Mouse (Mus musculus): Measurements from ENCODE around the gene Atrip.

Atrip gene

GRCm38 (mm10) chr9:109039681-109040080 lies 34.2 kb downstream of the Atrip start:
- in situ Hi-C loops (cut with MboI; ENCODE audit: low sequenced_read_pairs), result no loop called here

- in situ Hi-C loops (cut with MboI; ENCODE audit: low sequenced_read_pairs), result no loop called here
These were observed 35.0 kb downstream of the Atrip start for GRCm38 (mm10) chr9:109038901-109039364.

GRCm38 (mm10) chr9:109038086-109038895 lies 35.6 kb downstream of the Atrip start, which contains the start of gene Shisa5:
Shisa5 (plus strand) TSS chr9:109038565.
- in situ Hi-C loops (cut with MboI; ENCODE audit: low sequenced_read_pairs), result no loop called here

- in situ Hi-C loops (cut with MboI; ENCODE audit: low sequenced_read_pairs), result no loop called here
These were observed 41.5 kb downstream of the Atrip start for GRCm38 (mm10) chr9:109032435-109032834.

GRCm38 (mm10) chr9:109031686-109032085 lies 42.2 kb downstream of the Atrip start:
- in situ Hi-C loops (cut with MboI; ENCODE audit: low sequenced_read_pairs), result no loop called here

GRCm38 (mm10) chr9:109031001-109031400 lies 42.9 kb downstream of the Atrip start:
- in situ Hi-C loops (cut with MboI; ENCODE audit: low sequenced_read_pairs), result no loop called here

- in situ Hi-C loops (cut with MboI; ENCODE audit: low sequenced_read_pairs), result no loop called here
These were observed 43.6 kb downstream of the Atrip start for GRCm38 (mm10) chr9:109030312-109030711.

- in situ Hi-C loops (cut with MboI; ENCODE audit: low sequenced_read_pairs), result no loop called here
These were observed 45.0 kb downstream of the Atrip start for GRCm38 (mm10) chr9:109028919-109029318.

- in situ Hi-C loops (cut with MboI; ENCODE audit: low sequenced_read_pairs), result no loop called here
These were observed 45.5 kb downstream of the Atrip start for GRCm38 (mm10) chr9:109028421-109028820.

GRCm38 (mm10) chr9:109027521-109027920 lies 46.4 kb downstream of the Atrip start:
- in situ Hi-C loops (cut with MboI; ENCODE audit: low sequenced_read_pairs), result no loop called here

GRCm38 (mm10) chr9:109022866-109023685 lies 50.8 kb downstream of the Atrip start:
- in situ Hi-C loops (cut with MboI; ENCODE audit: low sequenced_read_pairs), result no loop called here

- in situ Hi-C loops (cut with MboI; ENCODE audit: low sequenced_read_pairs), result no loop called here
These were observed 52.5 kb downstream of the Atrip start for GRCm38 (mm10) chr9:109021428-109021827.

- in situ Hi-C loops (cut with MboI; ENCODE audit: low sequenced_read_pairs), result no loop called here
These were observed 56.8 kb downstream of the Atrip start for GRCm38 (mm10) chr9:109016973-109017604.

GRCm38 (mm10) chr9:109015397-109015796 lies 58.5 kb downstream of the Atrip start:
- in situ Hi-C loops (cut with MboI; ENCODE audit: low sequenced_read_pairs), result no loop called here

- in situ Hi-C loops (cut with MboI; ENCODE audit: low sequenced_read_pairs), result loop anchor here (5.0 kb wide), 1 partner anchor 112 kb away; no protein-coding TSS in a partner anchor
These were observed 63.6 kb downstream of the Atrip start for GRCm38 (mm10) chr9:109010316-109010690.

- in situ Hi-C loops (cut with MboI; ENCODE audit: low sequenced_read_pairs), result loop anchor here (5.0 kb wide), 1 partner anchor 113 kb away; no protein-coding TSS in a partner anchor
These were observed 64.1 kb downstream of the Atrip start for GRCm38 (mm10) chr9:109009636-109010315.

GRCm38 (mm10) chr9:109008994-109009635 lies 64.8 kb downstream of the Atrip start:
- in situ Hi-C loops (cut with MboI; ENCODE audit: low sequenced_read_pairs), result no loop called here

- in situ Hi-C loops (cut with MboI; ENCODE audit: low sequenced_read_pairs), result no loop called here
These were observed 65.8 kb downstream of the Atrip start for GRCm38 (mm10) chr9:109008081-109008480.
